In the genomic region with DNA sequence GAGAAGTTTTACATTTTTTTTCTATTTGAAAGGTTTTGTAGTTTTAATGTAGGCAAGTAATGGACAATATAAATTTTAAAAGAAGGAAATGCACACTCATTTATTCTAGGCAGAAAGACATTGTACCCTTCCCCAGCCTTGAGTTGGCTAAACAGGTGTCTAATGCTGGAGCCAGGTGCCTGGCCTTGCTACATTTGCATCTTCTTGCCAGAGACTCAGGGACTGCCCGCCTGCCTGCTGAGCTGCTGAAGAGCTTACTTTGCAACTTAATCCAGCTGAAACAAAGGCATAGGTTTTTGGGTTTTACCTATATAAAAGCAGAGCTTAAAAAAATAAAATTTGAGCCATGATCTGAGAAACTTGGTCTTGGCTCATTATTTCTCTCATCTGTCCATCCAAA, we compare ENCODE assay signal across 22 mouse cellular contexts.
A peak's percentile ranks its signal among the peaks of the same experiment; 100 is the strongest.
DNase-seq lines count a peak whose midpoint lies in the region; TF ChIP-seq lines count a peak whose summit lies in the region.
"Had no signal": no experiment of that assay in that cellular context is flagged by ENCODE, and none has a peak within 500 bp of the region (broad histone marks: within the 10 kb centered on the region; RNA-seq: fewer than 3 reads in every experiment).

No protein-coding gene starts in this region.

- no peak overlapping the region for H3K27ac ChIP-seq in CH12.LX (ENCODE audit: insufficient read depth, low read depth)
- no peak overlapping the region for H3K27ac ChIP-seq in cerebellum, adult 2 months (ENCODE audit: insufficient read depth, low read length)
- H3K27ac ChIP-seq: embryonic facial prominence, embryonic 13.5 days; embryonic facial prominence, embryonic 15.5 days; forebrain, embryonic 10.5 days; forebrain, embryonic 12.5 days had no signal

- TF ChIP-seq EP300 in CH12.LX (IDR thresholded peaks at IDR 0.05; ENCODE audit: low read length): no peak

- no peak overlapping the region for H3K4me3 ChIP-seq in CH12.LX (replicated peaks in 1 of 3; ENCODE audit: low read depth in 2 of 3, low read length in 2 of 3, poor library complexity in 1 of 3)
- no peak overlapping the region for H3K4me3 ChIP-seq in cerebellum, adult 2 months (replicated peaks; ENCODE audit: insufficient read depth, low read depth, low read length)
- H3K4me3 ChIP-seq: embryonic facial prominence, embryonic 13.5 days; embryonic facial prominence, embryonic 15.5 days; erythroblast, embryonic 14.5 days; forebrain, embryonic 10.5 days; forebrain, embryonic 12.5 days had no signal

- H3K9ac ChIP-seq in CH12.LX (ENCODE audit: insufficient read depth, low read depth): no peak overlapping the region
- H3K9ac ChIP-seq: embryonic facial prominence, embryonic 13.5 days; embryonic facial prominence, embryonic 15.5 days; forebrain, embryonic 12.5 days had no signal

- dilution Hi-C loops in CH12.LX (cut with MboI; ENCODE audit: extremely low pct_ligation_motif_present, extremely low pct_unique_long_range_greater_than_20kb, low sequenced_read_pairs): no loop called here

- TF ChIP-seq CTCF in CH12.LX (conservative IDR thresholded peaks at IDR 0.05 in 1 of 2, IDR thresholded peaks at IDR 0.05 in 1 of 2; ENCODE audit: low read depth in 2 of 2, low read length in 2 of 2): no peak
- no peak for TF ChIP-seq CTCF in cerebellum, adult 2 months (IDR thresholded peaks at IDR 0.05; ENCODE audit: borderline replicate concordance, insufficient read depth, low read depth, low read length)

- no peak for TF ChIP-seq RAD21 in CH12.LX (IDR thresholded peaks at IDR 0.05; ENCODE audit: low read depth, low read length)

- in situ Hi-C loops in CH12.LX (cut with MboI; ENCODE audit: low pct_ligation_motif_present, low pct_unique_long_range_greater_than_20kb, low sequenced_read_pairs): no loop called here

- TF ChIP-seq POLR2A in CH12.LX (IDR thresholded peaks at IDR 0.05; ENCODE audit: low read depth, low read length): no peak
- TF ChIP-seq POLR2A in cerebellum, adult 2 months (IDR thresholded peaks at IDR 0.05; ENCODE audit: borderline replicate concordance, insufficient read depth, low read length): no peak

- H3K27me3 ChIP-seq in CH12.LX (replicated peaks): no peaks in the 10 kb centered on the region
- H3K27me3 ChIP-seq in cerebellum, adult 2 months (ENCODE audit: control insufficient read depth, insufficient read depth, low read length): no peaks in the 10 kb centered on the region
- H3K27me3 ChIP-seq: embryonic facial prominence, embryonic 13.5 days; embryonic facial prominence, embryonic 15.5 days; forebrain, embryonic 12.5 days had no signal

- no peak overlapping the region for H3K4me2 ChIP-seq in CH12.LX (ENCODE audit: insufficient read depth, low read depth, poor library complexity, severe bottlenecking)
- H3K4me2 ChIP-seq: embryonic facial prominence, embryonic 13.5 days; embryonic facial prominence, embryonic 15.5 days; forebrain, embryonic 12.5 days had no signal

- H3K4me1 ChIP-seq in CH12.LX (ENCODE audit: control insufficient read depth in 1 of 2, insufficient read depth in 2 of 2): peaks cover 0 to 17% of the 10 kb centered on the region in 2 experiments; a peak in 2 of 4 replicates
- no peaks in the 10 kb centered on the region for H3K4me1 ChIP-seq in cerebellum, adult 2 months (ENCODE audit: control insufficient read depth, insufficient read depth, low read length)
- H3K4me1 ChIP-seq: embryonic facial prominence, embryonic 13.5 days; embryonic facial prominence, embryonic 15.5 days; forebrain, embryonic 10.5 days; forebrain, embryonic 12.5 days had no signal

- no peaks in the 10 kb centered on the region for H3K36me3 ChIP-seq in CH12.LX (replicated peaks in 1 of 2; ENCODE audit: control insufficient read depth in 1 of 2, insufficient read depth in 1 of 2, low read length in 1 of 2)
- H3K36me3 ChIP-seq: embryonic facial prominence, embryonic 13.5 days; embryonic facial prominence, embryonic 15.5 days; forebrain, embryonic 10.5 days; forebrain, embryonic 12.5 days; G1E had no signal

- DNase-seq in CH12.LX (ENCODE audit: extremely low read depth): peak; percentile 9
- peak; percentile 82 for DNase-seq in ES-CJ7 (ENCODE audit: low read depth, low spot score)
- peak; percentile 83 for DNase-seq in R1 (ENCODE audit: low read depth, low spot score)
- no peak for DNase-seq in cerebellum, adult 2 months
- no peak for DNase-seq in left cerebral cortex, adult 8-10 months (ENCODE audit: low spot score in 2 of 2)
- DNase-seq in heart, adult 18-20 months: no peak
- DNase-seq: adrenal gland, adult 8-10 months; adrenal gland, postnatal 14 days; adrenal gland, postnatal 36 days; B cell, adult 2 months; cerebellum, adult 11-12 months; cerebellum, adult 8-10 months; cerebellum, adult 9-11 months; cerebellum, postnatal 14 days; cerebellum, postnatal 36 days; embryo, embryonic 11 days had no signal

- H3K9me3 ChIP-seq in CH12.LX (replicated peaks; ENCODE audit: low read length): no peaks in the 10 kb centered on the region
- H3K9me3 ChIP-seq: embryonic facial prominence, embryonic 13.5 days; embryonic facial prominence, embryonic 15.5 days; forebrain, embryonic 10.5 days; forebrain, embryonic 12.5 days; G1E had no signal

- no peaks in the 10 kb centered on the region for H3K79me2 ChIP-seq in CH12.LX (replicated peaks; ENCODE audit: control insufficient read depth, extremely low read depth, insufficient read depth, poor library complexity, severe bottlenecking)

- 29% methylated on average over 1 of the region's 1 CpGs for WGBS in cerebellum, adult 2 months

TF ChIP-seq in CH12.LX, 34 proteins besides CTCF, POLR2A, EP300 and RAD21:
- no peak for TF ChIP-seq NRF1 (IDR thresholded peaks at IDR 0.05; ENCODE audit: low read depth, low read length)
- no peak for TF ChIP-seq MEF2A (IDR thresholded peaks at IDR 0.05; ENCODE audit: borderline replicate concordance, low read depth, low read length)

Comparison
In these comparisons a context has a peak if more than half of its experiments do, and no peak if none do; other contexts are left out.
1. DNase-seq: peak in CH12.LX (single experiment), ES-CJ7 (single experiment) and R1 (single experiment); none in cerebellum, adult 2 months (0 of 2), left cerebral cortex, adult 8-10 months (0 of 2) and heart, adult 18-20 months (0 of 2).